Mouse (Mus musculus) granulocyte monocyte progenitor cell, adult 5-6 weeks (primary cell): ENCODE measurements around the gene Adamts20. TPM values are rescaled to one million over a fixed set of nuclear protein-coding genes. Genes with fewer than 3 reads are reported as not detected.
A peak's percentile ranks its signal among the peaks of the same experiment; 100 is the strongest.
"Not testable (repeated sequence)": the region's sequence is repeated elsewhere in the genome, so short reads cannot be mapped to it uniquely, and the experiment has no call there.

Experiments
- ATAC-seq: replicated peaks from 2 replicates; pipeline ENCODE4 v1.8.0; 2016; ENCODE audit warnings: mild to moderate bottlenecking, moderate TSS enrichment, inconsistent platforms; ENCODE audit not compliant: poor library complexity, severe bottlenecking
- total RNA-seq, 2 experiments: library from RNA; stranded (forward) in 1 of 2; stranded (reverse) in 1 of 2; fragments of 200-712, 200-1000 nt in 1 of 2; fragments of >200 nt in 1 of 2; fragmentation: Nextera tagmentation in 1 of 2; gene quantifications; 2 replicates each; pipeline ENCODE4 v1.2.3; 2014 to 2017

The Adamts20 gene
- total RNA-seq (2014; fragmentation: Nextera tagmentation) (not detected in 2 replicates), total RNA-seq (2017) (not detected in 2 replicates)

DNA sequence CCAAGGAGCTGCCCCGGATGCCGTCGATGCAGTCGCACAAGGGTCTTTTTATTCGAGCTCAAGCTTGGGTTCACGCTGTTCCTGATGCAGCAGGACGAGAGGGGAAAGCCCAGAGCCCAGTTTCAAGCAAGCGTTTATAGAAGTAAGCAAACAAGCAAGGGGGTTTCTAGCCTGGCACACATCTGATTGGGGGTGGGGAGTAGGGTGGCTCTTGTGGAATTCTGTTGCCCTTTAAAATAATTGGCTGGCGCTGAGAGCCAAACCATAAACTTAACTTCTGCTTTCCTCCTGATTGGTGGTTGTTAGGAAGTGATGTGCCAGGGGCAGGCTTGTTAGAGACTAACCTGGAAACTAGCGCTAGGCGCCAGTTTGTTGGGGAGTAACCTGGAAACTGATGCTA, at the start of gene Adamts20:
Adamts20 (minus strand) TSS at position 101 of the 400 bp plus-strand sequence.
- ATAC-seq, result no peak

- no peak for ATAC-seq
Measured at GRCm38 (mm10) chr15:94503451-94504215, 38.4 kb upstream of the Adamts20 start.

DNA sequence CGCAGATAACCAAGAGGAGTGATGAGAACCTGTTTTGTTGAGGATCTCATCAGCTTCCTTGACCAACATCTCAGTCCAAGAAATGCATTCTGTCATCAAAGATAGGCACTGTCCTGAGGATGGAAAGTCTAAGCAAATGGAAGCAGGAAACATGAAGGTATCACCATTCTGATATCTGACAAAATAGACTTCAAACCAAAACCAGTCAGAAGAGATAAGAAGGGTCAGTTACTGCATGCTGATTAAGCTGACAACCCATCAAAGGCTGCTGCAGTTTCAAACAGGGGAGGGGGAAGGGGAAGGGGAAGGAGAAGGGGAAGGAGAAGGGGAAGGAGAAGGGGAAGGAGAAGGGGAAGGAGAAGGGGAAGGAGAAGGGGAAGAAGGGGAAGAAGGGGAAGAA, 34.0 kb upstream of the Adamts20 start:
- no peak for ATAC-seq

DNA sequence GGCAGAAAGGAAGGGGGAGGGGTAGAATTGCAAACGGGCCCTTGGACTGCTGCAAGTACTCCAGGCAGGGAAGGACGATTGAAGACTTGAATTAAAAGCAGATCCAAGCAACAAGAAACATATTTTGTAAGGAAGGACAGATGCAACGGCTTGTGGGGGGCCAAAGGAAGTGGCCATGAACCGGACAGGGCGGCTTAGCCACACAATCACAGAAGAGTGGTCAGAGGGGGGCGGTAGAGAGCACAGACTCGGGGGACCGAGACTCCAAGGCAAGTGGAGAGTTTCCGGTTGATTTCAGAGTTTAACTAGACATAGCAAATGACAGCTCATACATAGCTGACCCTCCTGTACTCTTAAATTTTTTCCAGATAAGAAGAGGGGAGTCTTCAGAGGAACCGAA, 30.7 kb upstream of the Adamts20 start:
- no peak for ATAC-seq

DNA sequence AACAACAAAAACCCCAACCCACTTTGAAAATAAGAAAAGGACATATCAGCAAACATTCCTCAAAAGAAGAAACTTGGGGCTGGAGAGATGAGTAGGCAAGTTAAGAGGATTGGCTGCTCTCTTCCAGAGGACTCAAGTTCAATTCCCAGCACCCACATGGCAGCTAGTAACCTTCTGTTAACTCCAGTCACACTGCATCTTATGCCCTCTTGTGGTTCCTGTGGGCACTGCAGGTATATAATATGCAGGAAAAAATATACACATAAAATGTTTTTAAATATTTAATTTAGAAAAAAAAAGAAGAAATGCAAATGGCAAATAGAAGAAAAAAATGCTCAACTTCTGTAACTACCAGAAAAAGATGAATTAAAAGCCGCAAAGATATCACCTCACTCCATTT, 29.2 kb upstream of the Adamts20 start:
- ATAC-seq, result no peak

DNA sequence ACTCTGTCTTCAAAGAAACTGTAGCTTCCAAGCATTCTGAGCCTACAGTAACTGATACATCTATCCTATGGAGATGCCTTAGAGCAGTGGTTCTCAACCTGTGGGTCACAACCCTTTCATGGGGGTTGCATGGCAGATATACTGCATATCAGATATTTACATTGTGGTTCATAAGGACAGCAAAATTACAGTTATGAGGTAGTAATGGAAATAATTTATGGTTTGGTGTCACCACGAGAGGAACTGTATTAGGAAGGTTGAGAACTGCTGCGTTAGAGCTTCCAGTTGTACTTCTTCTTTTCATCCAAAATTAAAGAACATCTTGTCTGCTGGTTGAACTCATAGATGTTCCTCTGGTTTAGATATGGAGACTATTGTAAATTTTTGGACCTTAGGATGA, 24.2 kb upstream of the Adamts20 start:
- no peak for ATAC-seq

GRCm38 (mm10) chr15:94488028-94488427, 22.8 kb upstream of the Adamts20 start:
- not testable (repeated sequence) for ATAC-seq

- no peak for ATAC-seq
Measured at GRCm38 (mm10) chr15:94482555-94482954, 17.3 kb upstream of the Adamts20 start.

- ATAC-seq, result no peak
Measured at GRCm38 (mm10) chr15:94480792-94481191, 15.6 kb upstream of the Adamts20 start.

- no peak for ATAC-seq
Measured at GRCm38 (mm10) chr15:94480248-94480647, 15.0 kb upstream of the Adamts20 start.

GRCm38 (mm10) chr15:94479513-94480136, 14.4 kb upstream of the Adamts20 start:
- ATAC-seq, result no peak

- ATAC-seq, result peak; percentile 42; the same call in 1 of the 2 replicates
Measured at GRCm38 (mm10) chr15:94478706-94479105, 13.5 kb upstream of the Adamts20 start.

GRCm38 (mm10) chr15:94477287-94477686, 12.1 kb upstream of the Adamts20 start:
- no peak for ATAC-seq

GRCm38 (mm10) chr15:94475975-94476374, 10.8 kb upstream of the Adamts20 start:
- no peak for ATAC-seq

GRCm38 (mm10) chr15:94470361-94470760, 5.1 kb upstream of the Adamts20 start:
- no peak for ATAC-seq

GRCm38 (mm10) chr15:94464881-94465280, 337 bp downstream of the Adamts20 start:
- no peak for ATAC-seq

GRCm38 (mm10) chr15:94463251-94463650, 2.0 kb downstream of the Adamts20 start:
- ATAC-seq, result peak; percentile 37; the same call in 1 of the 2 replicates

DNA sequence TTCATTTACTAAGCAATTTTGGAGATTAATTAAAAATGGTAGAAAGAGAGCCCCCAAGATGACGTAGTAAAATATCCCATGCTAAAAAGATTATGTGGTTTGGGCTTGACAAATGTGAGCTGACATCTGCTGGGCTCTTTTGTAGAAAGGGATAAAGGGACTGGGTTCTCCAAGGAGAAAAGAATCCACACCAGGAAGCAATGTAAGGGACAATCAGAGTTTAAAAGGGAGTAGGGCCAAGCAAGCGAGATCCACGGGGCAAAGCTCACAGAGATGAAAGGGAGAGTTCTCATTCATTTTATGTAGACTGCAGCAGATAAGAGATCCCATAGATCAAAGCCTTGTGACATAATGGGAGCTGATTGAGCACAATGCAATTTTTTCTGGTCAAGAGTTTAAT, 3.0 kb downstream of the Adamts20 start:
- ATAC-seq, result no peak

- no peak for ATAC-seq
Measured at GRCm38 (mm10) chr15:94461166-94461565, 4.1 kb downstream of the Adamts20 start.

DNA sequence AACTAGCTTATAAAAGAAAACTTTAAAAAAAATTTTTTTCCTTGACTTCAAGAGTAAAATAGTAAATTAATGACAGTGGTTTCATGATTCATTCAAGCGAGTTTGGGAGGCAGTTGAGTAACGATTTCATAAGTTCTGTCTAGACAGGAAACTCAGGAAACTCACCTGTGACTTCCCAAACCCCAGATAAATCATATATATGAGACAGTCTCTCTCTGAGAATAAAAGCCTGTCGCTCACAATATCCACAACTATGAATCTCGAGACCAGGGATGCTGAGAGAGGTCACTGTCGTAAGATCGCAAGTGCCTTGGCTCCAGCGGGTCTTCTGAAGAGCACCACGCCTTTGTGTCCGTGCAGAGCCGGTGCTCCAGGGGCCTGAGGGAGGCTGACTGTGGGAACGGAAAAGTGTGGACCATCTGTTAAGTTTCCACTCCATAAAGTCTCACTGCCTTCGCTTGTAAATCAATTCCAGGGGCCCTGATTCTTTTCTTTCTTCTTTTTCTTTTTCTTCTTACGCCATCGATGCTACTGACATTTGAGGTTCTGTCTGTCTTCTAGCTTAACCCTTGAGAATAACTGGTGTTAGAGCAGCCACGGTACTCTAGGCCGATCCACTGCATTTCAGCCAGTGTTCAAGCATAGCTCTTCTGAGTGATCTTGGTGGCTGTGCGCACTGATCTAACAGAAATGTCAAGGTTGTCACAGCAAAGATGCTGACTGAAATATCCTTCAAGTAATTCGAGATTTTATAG, 7.4 kb downstream of the Adamts20 start:
- no peak for ATAC-seq

GRCm38 (mm10) chr15:94452848-94453247, 12.4 kb downstream of the Adamts20 start:
- peak; percentile 63 for ATAC-seq
